Mouse (Mus musculus) heart, embryonic 16.5 days (tissue): ENCODE data around the gene Pmpca. TPM values are rescaled to one million over a fixed set of nuclear protein-coding genes. Genes with fewer than 3 reads are reported as not detected.
A peak's percentile ranks its signal among the peaks of the same experiment; 100 is the strongest.

ENCODE experiments used
- ATAC-seq: fragments of 200-750 bp; cut with Nextera tagmentation; replicated peaks from 2 replicates; pipeline ENCODE4 v1.8.0; 2017; ENCODE audit warnings: moderate number of reproducible peaks; ENCODE audit not compliant: insufficient read depth, low FRiP score; ENCODE audit errors: extremely low read depth
- H3K27ac ChIP-seq: fragments of 300-500 bp; sonication (generic); 2 replicates; pipeline ENCODE4 v1.5.1; 2014; ENCODE audit warnings: mild to moderate bottlenecking, low read length, control low read depth, moderate library complexity
- H3K27me3 ChIP-seq: fragments of 300-500 bp; sonication (generic); 2 replicates; pipeline ENCODE4 v1.6.1; 2014; ENCODE audit warnings: low read length, mixed read lengths; ENCODE audit not compliant: control insufficient read depth, insufficient read depth
- H3K36me3 ChIP-seq: fragments of 300-500 bp; sonication (generic); 2 replicates; pipeline ENCODE4 v1.6.1; 2014; ENCODE audit not compliant: control insufficient read depth, insufficient read depth
- H3K4me1 ChIP-seq: fragments of 300-500 bp; sonication (generic); 2 replicates; pipeline ENCODE4 v1.6.1; 2014; ENCODE audit warnings: low read length, mixed read lengths; ENCODE audit not compliant: control insufficient read depth, insufficient read depth
- H3K4me2 ChIP-seq: fragments of 300-500 bp; sonication (generic); 2 replicates; pipeline ENCODE4 v1.6.1; 2014; ENCODE audit warnings: low read depth, mild to moderate bottlenecking, control low read depth, low read length
- H3K4me3 ChIP-seq: fragments of 300-500 bp; sonication (generic); 2 replicates; pipeline ENCODE4 v1.5.1; 2014; ENCODE audit warnings: mild to moderate bottlenecking, control low read depth, low read length
- H3K9ac ChIP-seq: fragments of 300-500 bp; sonication (generic); 2 replicates; pipeline ENCODE4 v1.6.1; 2014; ENCODE audit warnings: low read length, control low read depth
- H3K9me3 ChIP-seq: fragments of 300-500 bp; sonication (generic); replicated peaks from 2 replicates; pipeline ENCODE4 v1.6.1; 2016; ENCODE audit warnings: low read length; ENCODE audit not compliant: control insufficient read depth
- WGBS: fragments of 180-500 bp; shearing (Covaris S2); extraction: QIAGEN DNeasy Blood & Tissue Kit; methylation state at CpG from one replicate; pipeline ENCODE4 v1.1.7; 2014; 5-methylcytosine and 5-hydroxymethylcytosine counted together
- polyA plus RNA-seq: library from polyadenylated mRNA; unstranded; fragments of >200 nt; fragmentation: Nextera tagmentation; extraction: Ambion mirVana; gene quantifications from 2 replicates; pipeline ENCODE4 v1.2.1, GENCODE M21; 2015

Pmpca gene
- polyA plus RNA-seq, 1 experiment from 2014 or later, result 118 TPM

GRCm38 (mm10) chr2:26444946-26445665 is 56.0 kb downstream of the Pmpca start, which contains the start of gene Sec16a:
Gene Sec16a, minus strand, starts transcription at chr2:26445216.
- peak within 1 kb of the TSS; percentile 91 for H3K4me3 ChIP-seq
- peak within 1 kb of the TSS; percentile 94 for H3K9ac ChIP-seq
- peaks cover 31% of the 10 kb centered on the region for H3K4me1 ChIP-seq
- no peaks in the 10 kb centered on the region for H3K27me3 ChIP-seq
- H3K27ac ChIP-seq, result peak within 1 kb of the TSS; percentile 94
- ATAC-seq, result peak; percentile 89
- H3K36me3 ChIP-seq, result peaks cover 16% of the 10 kb centered on the region
- H3K9me3 ChIP-seq, result no peaks in the 10 kb centered on the region
- WGBS, result under 1% methylated on average over 61 of the region's 61 CpGs
- H3K4me2 ChIP-seq, result peak within 1 kb of the TSS; percentile 90

DNA sequence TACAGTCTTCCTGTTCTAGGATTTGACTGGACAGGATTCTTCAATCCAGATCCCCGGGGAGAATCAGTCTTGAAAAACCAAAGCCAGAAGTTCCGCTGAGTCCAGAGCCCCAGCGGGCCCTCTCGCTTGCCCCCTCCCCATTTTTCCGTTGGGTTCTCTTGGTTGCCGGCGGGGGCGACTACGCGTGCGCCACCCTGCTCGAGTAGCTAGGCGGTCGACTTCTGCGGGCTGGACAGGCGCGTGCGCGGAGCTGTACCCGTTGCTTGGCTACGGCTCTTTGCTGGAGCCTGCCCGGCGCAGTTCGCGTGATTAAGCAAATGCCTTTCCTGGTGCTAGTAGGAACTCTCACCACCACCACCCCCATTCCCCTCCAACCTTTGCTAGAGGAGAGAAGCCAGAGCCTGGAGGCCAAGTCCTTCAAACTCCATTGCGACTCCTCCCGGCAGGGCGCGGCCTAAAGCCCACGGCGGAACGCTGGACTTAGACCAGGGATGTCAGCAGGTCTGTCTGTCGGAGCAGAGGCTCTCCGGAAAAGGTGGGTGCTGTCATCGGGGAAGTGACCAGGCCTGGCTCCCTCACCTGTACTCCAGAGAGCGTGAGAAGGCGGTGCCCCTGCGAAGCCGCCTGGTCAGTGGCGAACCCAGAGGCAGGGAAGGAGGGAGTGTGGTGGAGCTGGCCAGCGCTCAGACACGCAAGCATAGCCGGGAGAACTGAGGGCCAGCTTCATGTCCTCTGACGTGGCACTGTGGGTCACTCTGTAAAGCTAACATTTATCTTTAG is 56.7 kb downstream of the Pmpca start:
- peak; percentile 88 for ATAC-seq
- Histone ChIP-seq H3K4me3 (peak overlapping the region; percentile 61), H3K27ac (peak overlapping the region; percentile 94), H3K27me3 (no peaks in the 10 kb centered on the region), H3K36me3 (peaks cover 10% of the 10 kb centered on the region), H3K4me1 (peaks cover 35% of the 10 kb centered on the region), H3K9me3 (no peaks in the 10 kb centered on the region), H3K9ac (peak overlapping the region; percentile 70), H3K4me2 (peak overlapping the region; percentile 67)
- WGBS, result 0% methylated on average over 44 of the region's 44 CpGs

DNA sequence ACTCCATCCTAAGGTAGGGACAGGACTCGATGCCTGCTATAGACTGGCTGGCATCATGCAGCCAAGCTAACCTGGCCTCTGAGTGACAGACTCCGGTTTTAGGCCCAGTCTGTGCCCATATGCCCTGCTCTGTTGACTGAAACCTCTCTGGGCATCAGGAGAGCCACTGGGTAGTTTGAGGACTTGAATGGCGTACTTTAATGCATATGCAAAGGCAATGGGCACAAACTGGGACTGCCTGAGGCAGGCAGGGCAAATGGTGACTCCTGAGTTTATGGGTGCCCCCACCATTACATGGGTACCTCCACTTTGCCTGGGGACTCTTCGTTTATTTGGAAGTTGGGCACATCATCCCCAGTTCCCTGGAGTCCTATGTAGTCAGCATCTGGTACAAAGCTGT is 57.5 kb downstream of the Pmpca start:
- Histone ChIP-seq H3K27me3 (no peaks in the 10 kb centered on the region), H3K27ac (peak overlapping the region; percentile 94), H3K9me3 (no peaks in the 10 kb centered on the region), H3K36me3 (peaks cover 2% of the 10 kb centered on the region), H3K4me1 (peaks cover 35% of the 10 kb centered on the region), H3K4me3 (peak overlapping the region; percentile 61), H3K9ac (peak overlapping the region; percentile 70), H3K4me2 (peak overlapping the region; percentile 67)
- WGBS, result 76% methylated on average over 4 of the region's 4 CpGs
- ATAC-seq, result no peak

Other genes with a start within 250 kb of the Pmpca start
- gene Lhx3, start 181.1 kb upstream of the Pmpca start, polyA plus RNA-seq, result not detected in 2 replicates
- gene Qsox2, start 151.8 kb upstream of the Pmpca start, polyA plus RNA-seq, result 11.8 and 13.0 TPM in 2 replicates
- 0.10 and 0.13 TPM in 2 replicates for gene Ccdc187, start 94.8 kb upstream of the Pmpca start, polyA plus RNA-seq
- gene Gpsm1, start 73.8 kb upstream of the Pmpca start, polyA plus RNA-seq, result 102 and 104 TPM in 2 replicates
- 23.1 and 24.9 TPM in 2 replicates for gene Dnlz, start 37.2 kb upstream of the Pmpca start, polyA plus RNA-seq
- 1.0 and 1.2 TPM in 2 replicates for gene Card9, start 28.4 kb upstream of the Pmpca start, polyA plus RNA-seq
- gene Snapc4, start 8.7 kb upstream of the Pmpca start, polyA plus RNA-seq, result 14.8 and 18.5 TPM in 2 replicates
- gene Entr1, start within 50 bp of the Pmpca start, polyA plus RNA-seq, result 81.4 and 86.0 TPM in 2 replicates
- gene Inpp5e, start 19.9 kb downstream of the Pmpca start, polyA plus RNA-seq, result 15.0 and 15.3 TPM in 2 replicates
- gene Sec16a, start 55.9 kb downstream of the Pmpca start, polyA plus RNA-seq, result 14.5 and 14.8 TPM in 2 replicates
- gene Notch1, start 127.3 kb downstream of the Pmpca start, polyA plus RNA-seq, result 17.9 and 21.8 TPM in 2 replicates
- gene Egfl7, start 190.7 kb downstream of the Pmpca start, polyA plus RNA-seq, result 188 and 216 TPM in 2 replicates
- not detected in 2 replicates for gene Gm20532, start 197.3 kb downstream of the Pmpca start, polyA plus RNA-seq
- gene Agpat2, start 215.1 kb downstream of the Pmpca start, polyA plus RNA-seq, result 25.9 and 28.5 TPM in 2 replicates
- gene Fam69b, start 239.1 kb downstream of the Pmpca start, polyA plus RNA-seq, result 12.5 and 15.8 TPM in 2 replicates